Comparison of ENCODE assay signal across 11 mouse cellular contexts in genomic region chr12:5494657-5495512, GRCm38 (mm10).
DNase-seq lines count a peak whose midpoint lies in the region; ATAC-seq lines count a peak whose summit lies in the region.
"Had no signal": no experiment of that assay in that cellular context is flagged by ENCODE, and none has a peak within 500 bp of the region (broad histone marks: within the 10 kb centered on the region; RNA-seq: fewer than 3 reads in every experiment).

No protein-coding gene starts in this region.

- H3K9ac ChIP-seq in hindbrain, embryonic 15.5 days, result no peak overlapping the region
- no peak overlapping the region for H3K9ac ChIP-seq in hindbrain, embryonic 16.5 days (ENCODE audit: low read depth, low read length)
- H3K9ac ChIP-seq in limb, embryonic 15.5 days, result no peak overlapping the region

- no peak overlapping the region for H3K4me3 ChIP-seq in hindbrain, embryonic 15.5 days
- no peak overlapping the region for H3K4me3 ChIP-seq in hindbrain, embryonic 16.5 days (ENCODE audit: low read length)
- no peak overlapping the region for H3K4me3 ChIP-seq in limb, embryonic 15.5 days
- H3K4me3 ChIP-seq: midbrain, embryonic 10.5 days had no signal

- H3K4me1 ChIP-seq in hindbrain, embryonic 15.5 days (replicated peaks), result 0 out of 2 replicates have a peak, but pooled peaks cover 3% of the 10 kb centered on the region
- H3K4me1 ChIP-seq in hindbrain, embryonic 16.5 days (ENCODE audit: control insufficient read depth, insufficient read depth, low read depth, low read length), result no peaks in the 10 kb centered on the region
- H3K4me1 ChIP-seq in limb, embryonic 15.5 days, result peaks cover 17% of the 10 kb centered on the region
- H3K4me1 ChIP-seq: midbrain, embryonic 10.5 days had no signal

- H3K4me2 ChIP-seq in hindbrain, embryonic 15.5 days, result no peak overlapping the region
- no peak overlapping the region for H3K4me2 ChIP-seq in hindbrain, embryonic 16.5 days (ENCODE audit: low read length)
- H3K4me2 ChIP-seq in limb, embryonic 15.5 days, result no peak overlapping the region

- H3K27me3 ChIP-seq in hindbrain, embryonic 15.5 days, result no peaks in the 10 kb centered on the region
- H3K27me3 ChIP-seq in hindbrain, embryonic 16.5 days (replicated peaks; ENCODE audit: control insufficient read depth, insufficient read depth, low read length), result no peaks in the 10 kb centered on the region
- no peaks in the 10 kb centered on the region for H3K27me3 ChIP-seq in limb, embryonic 15.5 days
- H3K27me3 ChIP-seq: CH12.LX had no signal

- H3K36me3 ChIP-seq in hindbrain, embryonic 15.5 days, result no peaks in the 10 kb centered on the region
- H3K36me3 ChIP-seq in hindbrain, embryonic 16.5 days (ENCODE audit: control insufficient read depth, insufficient read depth, low read length), result no peaks in the 10 kb centered on the region
- no peaks in the 10 kb centered on the region for H3K36me3 ChIP-seq in limb, embryonic 15.5 days
- H3K36me3 ChIP-seq: midbrain, embryonic 10.5 days had no signal

- H3K27ac ChIP-seq in hindbrain, embryonic 15.5 days (replicated peaks), result no peak overlapping the region
- H3K27ac ChIP-seq in hindbrain, embryonic 16.5 days (ENCODE audit: low read depth, low read length), result no peak overlapping the region
- H3K27ac ChIP-seq in limb, embryonic 15.5 days, result peak overlapping the region; percentile 73
- H3K27ac ChIP-seq: midbrain, embryonic 10.5 days had no signal

- ATAC-seq in hindbrain, embryonic 15.5 days (ENCODE audit: low FRiP score, low read depth), result peak; percentile 30; the same call in 1 of the 2 replicates
- ATAC-seq in hindbrain, embryonic 16.5 days, result no peak
- peak; percentile 77; the same call in 1 of the 2 replicates for ATAC-seq in limb, embryonic 15.5 days (ENCODE audit: insufficient number of reproducible peaks, low FRiP score, low TSS enrichment, low read depth)
- ATAC-seq in erythroid progenitor cell, adult 5-6 weeks (replicated peaks; ENCODE audit: low FRiP score, poor library complexity, severe bottlenecking), result no peak

- 62% methylated on average over 7 of the region's 7 CpGs for WGBS in hindbrain, embryonic 15.5 days
- WGBS in hindbrain, embryonic 16.5 days, result 52% methylated on average over 7 of the region's 7 CpGs
- WGBS in limb, embryonic 15.5 days, result 29% methylated on average over 7 of the region's 7 CpGs

- peak; percentile 8 for DNase-seq in retina, postnatal 1 day
- no peak for DNase-seq in retina, embryonic 14.5 days (ENCODE audit: low spot score)
- no peak for DNase-seq in right cerebral cortex, postnatal 25 days
- no peak for DNase-seq in thymus, postnatal 14 days
- DNase-seq: cerebellum, adult 2 months had no signal

- H3K9me3 ChIP-seq in hindbrain, embryonic 15.5 days, result no peaks in the 10 kb centered on the region
- no peaks in the 10 kb centered on the region for H3K9me3 ChIP-seq in hindbrain, embryonic 16.5 days (ENCODE audit: control insufficient read depth, low read length)
- H3K9me3 ChIP-seq in limb, embryonic 15.5 days, result no peaks in the 10 kb centered on the region
- H3K9me3 ChIP-seq: midbrain, embryonic 10.5 days had no signal

Comparison
In these comparisons a context has a peak if more than half of its experiments do, and no peak if none do; other contexts are left out.
1. ATAC-seq: peak in hindbrain, embryonic 15.5 days (single experiment) and limb, embryonic 15.5 days (single experiment); none in hindbrain, embryonic 16.5 days (single experiment) and erythroid progenitor cell, adult 5-6 weeks (single experiment).